Mouse (Mus musculus) urinary bladder, postnatal 14 days (tissue): ENCODE measurements around the gene Crlf1.

Experiments
- DNase-seq: peaks from one replicate; pipeline ENCODE4 v3.0.0; 2021; ENCODE audit warnings: low spot score

Crlf1 gene

DNA sequence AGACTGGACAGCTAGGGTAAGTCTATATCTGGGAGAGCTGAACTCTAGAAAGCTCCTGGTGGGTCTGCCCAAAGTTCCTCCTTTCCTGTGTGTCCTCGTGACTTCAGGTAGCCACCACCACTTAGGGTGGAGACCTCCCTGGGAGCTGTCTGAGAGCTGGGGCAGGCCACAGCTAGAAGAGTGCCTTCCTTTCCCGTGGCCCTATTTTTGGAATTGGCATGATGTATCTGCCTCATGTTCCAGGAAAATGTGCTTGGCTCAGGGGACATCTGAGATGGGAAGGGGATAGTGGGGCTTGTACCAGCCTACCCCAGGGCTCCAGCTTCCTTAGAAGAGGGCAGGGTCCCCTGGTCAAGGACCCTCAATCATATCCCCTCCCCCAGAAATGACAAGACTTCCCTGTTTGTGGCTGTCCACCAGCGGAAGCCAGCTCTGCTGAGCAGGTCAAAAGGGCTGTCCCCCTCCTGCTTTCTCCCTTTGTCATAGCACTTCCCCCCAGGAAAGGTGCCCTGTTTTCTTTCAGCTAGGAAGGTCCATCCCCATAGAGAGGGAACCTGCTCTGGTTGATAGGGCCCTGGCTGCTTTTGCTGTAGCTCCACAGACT, 58.7 kb downstream of the Crlf1 start:
- no peak for DNase-seq

DNA sequence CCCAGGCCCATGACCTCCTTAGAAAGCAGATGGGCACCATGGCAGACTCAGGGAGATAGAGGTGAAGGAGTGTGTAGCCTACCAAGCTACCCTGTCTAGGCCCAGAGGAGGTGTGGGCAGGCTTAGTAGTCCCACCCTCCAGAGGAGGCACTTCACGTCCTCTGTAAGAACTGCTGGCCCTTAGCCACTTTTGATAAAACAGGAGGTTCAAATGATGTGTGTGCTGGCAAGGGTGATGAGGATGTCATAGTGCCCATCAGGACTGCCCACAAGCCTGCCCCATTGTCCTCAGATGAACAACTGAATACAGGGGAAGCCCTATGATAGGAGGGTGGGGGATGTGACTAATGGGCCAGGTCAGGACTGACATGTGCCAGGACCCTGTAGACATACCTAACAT, 59.9 kb downstream of the Crlf1 start:
- DNase-seq: no peak
